In the genomic region with DNA sequence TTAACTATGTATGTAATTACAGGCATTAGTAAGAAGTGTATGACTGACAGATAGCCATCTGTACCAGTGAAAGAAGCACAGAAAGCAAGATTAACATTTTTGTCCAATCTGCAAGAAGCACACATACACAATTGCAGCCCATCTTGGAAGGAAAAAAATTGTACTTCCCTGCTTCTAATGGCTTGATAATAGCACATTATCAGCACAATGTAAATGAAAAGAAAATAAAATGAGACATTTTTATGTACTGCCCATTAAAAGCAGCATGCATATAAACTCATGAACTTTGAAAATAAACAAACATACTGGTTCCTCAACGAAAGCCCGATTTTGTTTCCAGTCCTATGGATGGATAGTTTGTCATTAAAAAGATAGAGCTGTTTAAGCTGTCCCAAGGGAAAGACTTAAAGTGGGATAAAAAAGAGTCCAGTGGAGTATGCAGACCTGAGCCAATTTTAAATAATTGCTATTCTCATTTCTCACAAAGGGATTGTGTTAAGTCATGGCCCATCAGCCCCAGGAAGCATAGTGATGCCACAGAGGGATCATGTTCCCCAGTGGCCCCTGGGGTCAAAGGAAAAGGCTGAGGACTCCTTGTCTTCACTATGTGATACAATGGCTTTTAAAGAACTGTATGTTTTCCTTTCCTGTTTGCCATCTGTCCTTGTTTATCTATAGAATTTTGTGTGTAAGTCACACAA, we compare ENCODE assay signal across 10 mouse cellular contexts.
"Had no signal": no experiment of that assay in that cellular context is flagged by ENCODE, and none has a peak within 500 bp of the region (broad histone marks: within the 10 kb centered on the region; RNA-seq: fewer than 3 reads in every experiment).

No protein-coding gene starts in this region.

- ATAC-seq: liver, embryonic 12.5 days had no signal

- H3K4me1 ChIP-seq: limb, embryonic 15.5 days; liver, embryonic 12.5 days; neural tube, embryonic 12.5 days had no signal

- H3K9ac ChIP-seq: limb, embryonic 15.5 days; liver, embryonic 12.5 days; neural tube, embryonic 12.5 days had no signal

- H3K27ac ChIP-seq: limb, embryonic 15.5 days; liver, embryonic 12.5 days; neural tube, embryonic 12.5 days had no signal

- H3K27me3 ChIP-seq: limb, embryonic 15.5 days; liver, embryonic 12.5 days; neural tube, embryonic 12.5 days had no signal

- DNase-seq: kidney, adult 2 months; kidney, postnatal 36 days; layer of hippocampus, adult 9-11 months; layer of hippocampus, postnatal 36 days; midbrain, embryonic 14.5 days; thymus, adult 18-20 months; thymus, postnatal 14 days had no signal

- H3K9me3 ChIP-seq: limb, embryonic 15.5 days; liver, embryonic 12.5 days; neural tube, embryonic 12.5 days had no signal

- H3K4me3 ChIP-seq: limb, embryonic 15.5 days; liver, embryonic 12.5 days; neural tube, embryonic 12.5 days had no signal

- H3K36me3 ChIP-seq: limb, embryonic 15.5 days; liver, embryonic 12.5 days; neural tube, embryonic 12.5 days had no signal

- H3K4me2 ChIP-seq: limb, embryonic 15.5 days; liver, embryonic 12.5 days; neural tube, embryonic 12.5 days had no signal
